Mouse (Mus musculus) bone marrow, adult 2 months (tissue): ENCODE measurements around the gene Kirrel3. TPM values are rescaled to one million over a fixed set of nuclear protein-coding genes. Genes with fewer than 3 reads are reported as not detected.

Experiments
- H3K27ac ChIP-seq: fragments of 200-500 bp; 2 replicates; pipeline ENCODE4 v1.5.1; 2012; ENCODE audit warnings: low read depth, mild to moderate bottlenecking, control low read depth, inconsistent platforms, low read length; ENCODE audit not compliant: control insufficient read depth, poor library complexity, insufficient read depth
- H3K4me1 ChIP-seq: fragments of 200-500 bp; 2 replicates; pipeline ENCODE4 v1.6.1; 2011; ENCODE audit warnings: low read length; ENCODE audit not compliant: control insufficient read depth, insufficient read depth
- H3K4me3 ChIP-seq: fragments of 200-500 bp; replicated peaks from 2 replicates; pipeline ENCODE3; 2011; ENCODE audit warnings: mild to moderate bottlenecking, low read depth, low read length, control low read depth; ENCODE audit not compliant: control insufficient read depth
- CTCF ChIP-seq: fragments of 200-500 bp; IDR thresholded peaks from 2 replicates; pipeline ENCODE4 v1.5.1; 2011; ENCODE audit warnings: low read length, control low read depth; ENCODE audit not compliant: control insufficient read depth, insufficient read depth
- POLR2A ChIP-seq: fragments of 200-500 bp; IDR thresholded peaks from 2 replicates; pipeline ENCODE4 v1.6.1; 2011; ENCODE audit warnings: low read depth, mild to moderate bottlenecking, control low read depth, low read length, borderline replicate concordance; ENCODE audit not compliant: control insufficient read depth
- WGBS: fragments of 180-500 bp; shearing (Covaris S2); methylation state at CpG from one replicate; pipeline ENCODE4 v1.1.7; 2018; 5-methylcytosine and 5-hydroxymethylcytosine counted together
- polyA plus RNA-seq: library from polyadenylated mRNA; stranded (reverse); fragments of >200 nt; gene quantifications from 2 replicates; pipeline ENCODE4 v1.2.4, GENCODE M21; 2011; ENCODE audit warnings: low replicate concordance; ENCODE audit not compliant: missing spikeins, insufficient read depth, insufficient read length

The Kirrel3 gene
- polyA plus RNA-seq, 1 experiment: not detected

GRCm38 (mm10) chr9:34721478-34722197, 235.9 kb downstream of the Kirrel3 start:
- H3K27ac ChIP-seq: no peak overlapping the region
- no peaks in the 10 kb centered on the region for H3K4me1 ChIP-seq
- TF ChIP-seq CTCF: no peak
- TF ChIP-seq POLR2A: no peak
- WGBS: 52% methylated on average over 6 of the region's 6 CpGs
- H3K4me3 ChIP-seq: no peak overlapping the region

GRCm38 (mm10) chr9:34722198-34722550, 236.5 kb downstream of the Kirrel3 start:
- Histone ChIP-seq H3K27ac (no peak overlapping the region), H3K4me3 (no peak overlapping the region), H3K4me1 (no peaks in the 10 kb centered on the region)
- WGBS: 63% methylated on average over 5 of the region's 5 CpGs
- TF ChIP-seq CTCF: no peak
- no peak for TF ChIP-seq POLR2A

GRCm38 (mm10) chr9:34732507-34732906, 246.8 kb downstream of the Kirrel3 start:
- TF ChIP-seq CTCF (no peak), POLR2A (no peak)
- H3K27ac ChIP-seq: no peak overlapping the region
- H3K4me3 ChIP-seq: no peak overlapping the region
- H3K4me1 ChIP-seq: no peaks in the 10 kb centered on the region
- 74% methylated on average over 6 of the region's 6 CpGs for WGBS

- Histone ChIP-seq H3K4me3 (no peak overlapping the region), H3K27ac (no peak overlapping the region), H3K4me1 (no peaks in the 10 kb centered on the region)
- TF ChIP-seq CTCF (no peak), POLR2A (no peak)
- 64% methylated on average over 6 of the region's 6 CpGs for WGBS
Observed at GRCm38 (mm10) chr9:34733579-34733978, 247.9 kb downstream of the Kirrel3 start.

- TF ChIP-seq CTCF (no peak), POLR2A (no peak)
- 73% methylated on average over 4 of the region's 4 CpGs for WGBS
- H3K27ac ChIP-seq: no peak overlapping the region
- H3K4me1 ChIP-seq: no peaks in the 10 kb centered on the region
- H3K4me3 ChIP-seq: no peak overlapping the region
Observed at GRCm38 (mm10) chr9:34734991-34735390, 249.3 kb downstream of the Kirrel3 start.

- WGBS: 67% methylated on average over 5 of the region's 5 CpGs
- no peak overlapping the region for H3K4me3 ChIP-seq
- no peak overlapping the region for H3K27ac ChIP-seq
- no peaks in the 10 kb centered on the region for H3K4me1 ChIP-seq
- TF ChIP-seq CTCF (no peak), POLR2A (no peak)
Observed at GRCm38 (mm10) chr9:34739431-34739830, 253.7 kb downstream of the Kirrel3 start.

- Histone ChIP-seq H3K4me1 (no peaks in the 10 kb centered on the region), H3K4me3 (no peak overlapping the region), H3K27ac (no peak overlapping the region)
- no peak for TF ChIP-seq POLR2A
- TF ChIP-seq CTCF: no peak
- 78% methylated on average over 3 of the region's 3 CpGs for WGBS
Observed at GRCm38 (mm10) chr9:34740814-34741213, 255.1 kb downstream of the Kirrel3 start.

- 38% methylated on average over 2 of the region's 2 CpGs for WGBS
- H3K27ac ChIP-seq: no peak overlapping the region
- no peak overlapping the region for H3K4me3 ChIP-seq
- TF ChIP-seq CTCF (no peak), POLR2A (no peak)
- H3K4me1 ChIP-seq: no peaks in the 10 kb centered on the region
Observed at GRCm38 (mm10) chr9:34748003-34748402, 262.3 kb downstream of the Kirrel3 start.

- Histone ChIP-seq H3K27ac (no peak overlapping the region), H3K4me1 (no peaks in the 10 kb centered on the region), H3K4me3 (no peak overlapping the region)
- TF ChIP-seq POLR2A: no peak
- no peak for TF ChIP-seq CTCF
- WGBS: 71% methylated on average over 7 of the region's 7 CpGs
Observed at GRCm38 (mm10) chr9:34749161-34749560, 263.5 kb downstream of the Kirrel3 start.
